Mouse (Mus musculus) right cerebral cortex, adult 2 months (tissue): ENCODE measurements around the gene Rab7b.

ENCODE experiments used
- DNase-seq, 2 experiments: peaks; one replicate each; pipeline ENCODE4 v3.0.0; 2021 to 2022; ENCODE audit warnings: low spot score in 2 of 2

Rab7b gene

GRCm38 (mm10) chr1:131688475-131688874 is at the start of gene Rab7b:
Gene Rab7b (plus strand): TSS chr1:131688695.
- peak in 1 of 2 experiments; percentile 6 for DNase-seq

DNA sequence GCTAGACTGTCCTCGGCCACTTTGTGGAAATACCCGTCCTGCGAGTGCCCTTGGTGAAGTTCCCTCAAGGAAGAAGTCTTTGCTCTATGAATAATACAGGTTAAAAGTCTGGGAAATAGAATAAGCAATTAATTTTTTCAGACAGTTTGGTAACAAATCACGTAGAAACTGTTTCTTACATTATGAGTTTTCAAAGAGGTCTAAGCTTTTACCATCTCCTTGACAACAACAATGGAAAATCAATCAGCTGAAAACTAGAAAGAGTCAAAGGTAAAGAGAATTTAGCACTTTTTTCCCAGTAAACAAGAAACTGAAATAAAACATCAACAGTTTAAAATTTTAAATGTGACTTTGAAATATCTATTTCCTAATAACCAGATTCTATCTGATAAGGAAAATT is 48.4 kb upstream of the Rab7b start:
- no peak for DNase-seq

DNA sequence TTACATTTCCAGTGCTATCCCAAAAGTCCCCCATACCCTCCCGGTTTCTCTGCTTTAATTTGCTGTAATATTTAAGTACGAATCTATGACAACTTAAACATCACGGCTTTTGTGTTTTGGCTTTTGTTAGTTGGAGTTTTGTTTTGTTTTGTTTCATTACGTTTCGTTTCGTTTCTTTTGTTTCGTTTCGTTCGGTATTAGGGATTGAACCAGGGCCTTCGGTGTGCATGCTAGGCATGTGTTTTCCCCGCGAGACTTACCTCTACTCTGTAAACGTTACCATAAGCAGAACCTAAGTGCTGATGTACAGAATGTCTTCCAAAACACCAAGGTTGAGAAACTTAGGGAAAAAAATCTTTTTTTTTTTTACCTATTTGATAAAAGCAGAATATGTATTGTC is 46.9 kb upstream of the Rab7b start:
- no peak for DNase-seq

DNA sequence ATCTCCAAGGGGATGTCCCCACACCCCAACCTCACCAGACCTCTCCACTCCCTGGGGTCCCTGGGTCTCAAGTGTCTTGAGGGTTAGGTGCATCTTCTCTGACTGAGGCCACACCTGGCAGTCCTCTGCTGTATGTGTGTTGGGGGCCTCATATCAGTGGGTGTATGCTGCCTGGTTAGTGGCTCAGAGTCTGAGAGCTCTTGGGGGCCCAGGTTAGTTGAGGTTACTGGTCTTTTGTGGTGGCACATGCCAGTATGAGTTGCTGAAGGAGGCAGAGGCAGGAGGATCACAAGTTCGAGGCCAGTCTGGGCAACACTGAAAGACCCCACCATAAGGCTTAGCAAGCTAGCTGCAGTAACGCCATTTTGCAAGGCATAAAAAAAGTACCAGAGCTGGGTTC is 46.2 kb upstream of the Rab7b start:
- DNase-seq, result no peak

- DNase-seq, result no peak
Measured at GRCm38 (mm10) chr1:131652670-131653443, 35.6 kb upstream of the Rab7b start.

DNA sequence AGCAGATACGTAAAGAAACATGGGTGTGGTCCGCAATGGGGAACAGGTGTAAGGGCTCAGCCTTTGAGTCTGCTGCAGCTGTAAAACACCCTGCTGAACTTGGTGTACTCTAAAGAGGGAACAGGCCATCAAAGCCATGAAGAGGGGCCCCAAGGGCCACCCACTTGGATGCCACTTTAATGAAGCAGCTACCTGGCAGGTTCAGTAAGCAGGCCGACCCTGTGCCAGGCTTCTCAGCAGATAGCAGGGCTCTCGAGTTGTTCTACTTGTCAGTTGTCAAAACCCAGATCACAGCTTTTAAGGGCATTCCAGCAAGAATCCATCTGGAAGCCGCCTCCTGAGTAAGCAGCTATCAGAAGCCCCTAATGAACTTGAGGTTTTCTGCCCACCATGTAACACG is 32.9 kb upstream of the Rab7b start:
- no peak for DNase-seq

DNA sequence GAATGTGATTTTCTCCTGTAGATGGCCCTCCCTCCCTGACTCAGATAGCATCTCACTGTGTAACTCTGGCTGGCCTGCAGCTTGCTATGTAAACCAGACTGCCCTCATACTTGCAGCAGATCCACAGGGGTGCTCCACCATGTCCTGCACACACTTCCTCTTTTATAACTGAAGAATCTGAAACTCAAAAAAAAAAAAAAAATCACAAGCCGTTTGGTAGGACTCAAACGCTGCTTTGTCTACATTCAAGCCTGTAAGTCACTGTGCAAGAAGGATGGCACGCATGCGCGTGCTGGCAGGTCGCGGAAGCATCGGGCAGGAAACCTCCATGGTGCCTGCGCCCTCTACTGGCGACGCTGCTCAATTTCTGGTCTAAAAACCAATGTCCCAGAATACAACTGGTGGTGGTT is 30.5 kb upstream of the Rab7b start:
- DNase-seq, result peak; percentile 94

DNA sequence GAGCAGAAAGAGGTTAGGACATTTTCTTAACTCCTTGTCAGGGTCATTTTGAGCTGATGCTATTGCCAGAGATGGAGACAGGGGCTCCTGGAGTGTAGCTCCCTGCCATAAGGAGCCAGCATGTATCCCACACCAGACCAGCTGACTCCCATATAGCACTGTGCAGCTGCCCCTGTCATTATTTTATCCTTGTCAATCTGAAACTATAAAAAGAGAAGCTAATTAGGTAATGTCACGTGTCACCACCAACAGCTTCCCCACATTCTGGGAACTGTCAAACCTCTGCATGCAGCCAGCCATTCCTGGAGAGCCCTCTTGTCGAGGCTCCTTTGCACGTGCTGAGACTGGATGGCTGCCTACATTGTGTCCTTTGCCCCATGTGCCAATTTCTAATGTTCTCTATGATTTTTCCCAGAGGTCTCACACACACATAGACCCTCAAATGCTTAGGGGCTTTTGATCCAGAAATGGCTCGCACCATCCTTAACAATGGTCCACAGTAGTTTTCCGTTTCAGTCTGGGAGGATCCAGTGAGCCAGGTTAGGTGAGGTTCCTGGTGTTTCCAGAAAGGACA is 28.9 kb upstream of the Rab7b start:
- no peak for DNase-seq

- DNase-seq, result no peak
Measured at GRCm38 (mm10) chr1:131660266-131660665, 28.2 kb upstream of the Rab7b start.

- no peak for DNase-seq
Measured at GRCm38 (mm10) chr1:131660716-131661472, 27.6 kb upstream of the Rab7b start.

DNA sequence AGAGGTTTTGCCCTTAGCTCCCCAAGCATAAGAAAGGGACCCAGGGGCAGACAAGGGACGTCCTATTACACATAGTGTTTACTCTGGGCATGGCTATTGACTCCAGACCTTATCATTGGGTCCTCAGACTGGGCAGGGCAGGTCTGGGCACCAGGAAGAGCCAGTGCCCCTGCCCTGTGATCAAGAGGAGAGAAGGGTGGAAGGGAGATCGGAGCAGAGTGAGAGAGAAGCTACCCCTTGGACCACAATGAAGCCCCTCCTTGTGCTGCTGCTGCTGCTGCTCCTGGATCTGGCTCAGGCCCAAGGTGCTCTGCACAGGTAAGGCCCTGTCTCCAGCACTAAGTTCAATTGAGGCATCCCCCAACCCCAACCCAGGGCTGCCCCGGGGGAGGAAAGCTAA is 26.7 kb upstream of the Rab7b start:
- DNase-seq, result no peak

- DNase-seq, result no peak
Measured at GRCm38 (mm10) chr1:131663286-131663995, 25.1 kb upstream of the Rab7b start.

- DNase-seq, result no peak
Measured at GRCm38 (mm10) chr1:131664136-131664535, 24.4 kb upstream of the Rab7b start.

GRCm38 (mm10) chr1:131665886-131666285 is 22.6 kb upstream of the Rab7b start:
- DNase-seq, result no peak

GRCm38 (mm10) chr1:131671113-131671512 is 17.4 kb upstream of the Rab7b start:
- no peak for DNase-seq

- DNase-seq, result no peak
Measured at GRCm38 (mm10) chr1:131672361-131672760, 16.1 kb upstream of the Rab7b start.

- no peak for DNase-seq
Measured at GRCm38 (mm10) chr1:131679644-131680043, 8.9 kb upstream of the Rab7b start.

GRCm38 (mm10) chr1:131687739-131688138 is 756 bp upstream of the Rab7b start:
- no peak for DNase-seq

GRCm38 (mm10) chr1:131689016-131689415 is 521 bp downstream of the Rab7b start:
- DNase-seq, result no peak

DNA sequence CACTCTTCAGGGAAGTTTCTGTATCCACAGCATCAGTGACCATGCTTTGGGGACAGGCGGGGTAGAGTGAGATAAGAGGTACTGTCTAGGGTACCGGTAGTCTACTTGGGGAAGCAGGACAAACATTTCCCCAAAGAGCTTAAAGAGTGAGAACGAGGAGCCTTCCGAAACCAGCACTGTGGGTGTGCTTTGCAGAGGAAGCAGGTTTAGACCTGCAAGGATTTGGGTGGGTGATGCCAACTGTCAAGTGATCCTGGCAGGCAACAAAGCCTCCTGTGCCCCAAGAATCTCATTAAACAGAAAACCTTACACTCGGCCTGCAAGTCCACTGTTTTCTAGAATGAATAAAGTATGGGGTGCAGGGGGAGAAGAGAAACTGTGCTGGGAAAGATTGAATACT is 1.4 kb downstream of the Rab7b start:
- DNase-seq, result no peak

GRCm38 (mm10) chr1:131690435-131690834 is 1.9 kb downstream of the Rab7b start:
- DNase-seq, result peak in 1 of 2 experiments; percentile 12

DNA sequence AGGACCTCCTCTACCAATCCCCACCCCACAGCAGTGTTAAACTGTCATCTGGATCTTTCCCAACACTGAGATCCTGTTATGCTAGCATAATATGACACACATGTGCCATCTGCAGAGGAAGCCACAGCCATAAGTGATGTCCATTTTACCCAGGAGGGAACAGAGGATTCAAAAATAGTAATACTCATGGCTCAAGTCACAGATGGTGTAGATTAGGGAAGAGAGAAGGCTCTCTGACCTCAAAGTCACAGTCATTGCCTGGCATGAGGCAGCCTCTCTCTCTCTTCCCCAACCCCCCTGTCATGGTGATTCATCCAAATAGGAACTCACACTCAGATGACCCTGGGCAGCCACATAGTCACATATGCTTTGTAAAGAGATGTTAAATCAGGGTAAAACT is 2.9 kb downstream of the Rab7b start:
- no peak for DNase-seq
